Mouse (Mus musculus) spleen, adult 2 months (tissue): ENCODE measurements around the gene Tgif1. TPM values are rescaled to one million over a fixed set of nuclear protein-coding genes. Genes with fewer than 3 reads are reported as not detected.

Experiments used
- DNase-seq, 2 experiments: peaks; one replicate each; pipeline versions ENCODE4 v3.0.0 to v3.0.0-alpha.2; 2012 to 2021; ENCODE audit warnings: low spot score in 2 of 2, low read depth in 1 of 2
- H3K27ac ChIP-seq: fragments of 200-500 bp; 2 replicates; pipeline ENCODE4 v1.5.1; 2012; ENCODE audit warnings: low read length, inconsistent platforms; ENCODE audit not compliant: insufficient read depth
- H3K27me3 ChIP-seq: fragments of 200-500 bp; 2 replicates; pipeline ENCODE4 v1.6.1; 2012; ENCODE audit warnings: mild to moderate bottlenecking, moderate library complexity, low read length, inconsistent platforms; ENCODE audit not compliant: control insufficient read depth, insufficient read depth
- H3K36me3 ChIP-seq: fragments of 200-500 bp; 2 replicates; pipeline ENCODE4 v1.6.1; 2012; ENCODE audit warnings: mild to moderate bottlenecking, low read length, inconsistent platforms; ENCODE audit not compliant: control insufficient read depth, insufficient read depth
- H3K4me1 ChIP-seq: fragments of 200-500 bp; 2 replicates; pipeline ENCODE4 v1.6.1; 2011; ENCODE audit warnings: inconsistent platforms; ENCODE audit not compliant: control insufficient read depth, insufficient read depth, insufficient read length
- H3K4me3 ChIP-seq: fragments of 200-500 bp; 2 replicates; pipeline ENCODE4 v1.5.1; 2011; ENCODE audit warnings: mild to moderate bottlenecking, inconsistent platforms; ENCODE audit not compliant: insufficient read depth, insufficient read length; ENCODE audit errors: extremely low read depth
- CTCF ChIP-seq: fragments of 200-500 bp; IDR thresholded peaks from 2 replicates; pipeline ENCODE4 v1.5.1; 2011; ENCODE audit warnings: mild to moderate bottlenecking, inconsistent platforms; ENCODE audit not compliant: insufficient read depth, insufficient read length, insufficient replicate concordance; ENCODE audit errors: extremely low read depth
- POLR2A ChIP-seq: fragments of 200-500 bp; IDR thresholded peaks from 2 replicates; pipeline ENCODE4 v1.6.1; 2011; ENCODE audit warnings: low read depth, low read length, inconsistent platforms
- WGBS: fragments of 180-500 bp; shearing (Covaris S2); methylation state at CpG from one replicate; pipeline ENCODE4 v1.1.7; 2018; 5-methylcytosine and 5-hydroxymethylcytosine counted together
- polyA plus RNA-seq: library from polyadenylated mRNA; depleted of rRNA; stranded (reverse); fragments of >200 nt; gene quantifications from 2 replicates; pipeline ENCODE4 v1.2.3, GENCODE M21; 2012

Gene Tgif1
- polyA plus RNA-seq, 1 experiment = 22.2 TPM

DNA sequence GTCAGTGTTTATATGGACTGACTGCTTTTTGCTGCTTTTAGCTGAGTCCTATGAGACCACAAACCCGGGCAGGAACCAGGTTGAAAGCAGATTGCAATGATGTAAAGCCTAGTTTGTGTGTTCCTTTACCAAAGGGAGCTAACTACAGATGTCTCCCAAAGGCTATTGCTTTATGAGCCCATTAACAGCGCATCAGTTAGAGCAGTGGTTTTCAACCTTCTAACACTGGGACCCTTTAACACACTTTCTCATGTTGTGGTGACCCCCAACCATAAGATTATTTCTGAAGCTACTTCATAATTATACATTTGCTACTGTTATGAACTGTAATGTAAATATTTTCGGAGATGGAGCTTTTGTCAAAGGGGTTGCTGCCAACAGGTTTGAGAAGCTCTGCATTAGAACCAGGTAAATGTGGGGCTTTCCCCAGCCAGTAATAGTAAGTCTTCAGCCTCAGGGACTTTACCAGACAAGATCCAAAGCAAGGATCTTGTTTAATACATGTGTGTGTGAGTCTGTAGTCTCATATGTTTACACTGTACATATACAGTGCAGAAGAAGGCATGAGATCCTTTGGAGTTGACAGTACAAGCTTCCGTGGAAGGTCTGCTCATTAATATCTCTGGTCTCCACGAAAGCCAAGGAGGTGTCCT is 15.4 kb upstream of the Tgif1 start:
- TF ChIP-seq POLR2A (no peak), CTCF (no peak)
- 77% methylated on average over 5 of the region's 5 CpGs for WGBS
- Histone ChIP-seq H3K27me3 (no peaks in the 10 kb centered on the region), H3K4me1 (no peaks in the 10 kb centered on the region), H3K27ac (no peak overlapping the region), H3K36me3 (no peaks in the 10 kb centered on the region), H3K4me3 (no peak overlapping the region)
- DNase-seq = no peak

GRCm38 (mm10) chr17:70866538-70867114 is 13.3 kb upstream of the Tgif1 start:
- no peaks in the 10 kb centered on the region for H3K36me3 ChIP-seq
- H3K4me3 ChIP-seq = no peak overlapping the region
- H3K27ac ChIP-seq = no peak overlapping the region
- no peaks in the 10 kb centered on the region for H3K27me3 ChIP-seq
- DNase-seq = no peak
- no peak for TF ChIP-seq CTCF
- no peak for TF ChIP-seq POLR2A
- no peaks in the 10 kb centered on the region for H3K4me1 ChIP-seq
- WGBS = 88% methylated on average over 6 of the region's 6 CpGs

- Histone ChIP-seq H3K27ac (no peak overlapping the region), H3K36me3 (no peaks in the 10 kb centered on the region), H3K4me1 (no peaks in the 10 kb centered on the region), H3K27me3 (no peaks in the 10 kb centered on the region), H3K4me3 (no peak overlapping the region)
- no peak for TF ChIP-seq CTCF
- TF ChIP-seq POLR2A = no peak
- 90% methylated on average over 5 of the region's 5 CpGs for WGBS
- no peak for DNase-seq
Observed at GRCm38 (mm10) chr17:70866029-70866428, 12.7 kb upstream of the Tgif1 start.

DNA sequence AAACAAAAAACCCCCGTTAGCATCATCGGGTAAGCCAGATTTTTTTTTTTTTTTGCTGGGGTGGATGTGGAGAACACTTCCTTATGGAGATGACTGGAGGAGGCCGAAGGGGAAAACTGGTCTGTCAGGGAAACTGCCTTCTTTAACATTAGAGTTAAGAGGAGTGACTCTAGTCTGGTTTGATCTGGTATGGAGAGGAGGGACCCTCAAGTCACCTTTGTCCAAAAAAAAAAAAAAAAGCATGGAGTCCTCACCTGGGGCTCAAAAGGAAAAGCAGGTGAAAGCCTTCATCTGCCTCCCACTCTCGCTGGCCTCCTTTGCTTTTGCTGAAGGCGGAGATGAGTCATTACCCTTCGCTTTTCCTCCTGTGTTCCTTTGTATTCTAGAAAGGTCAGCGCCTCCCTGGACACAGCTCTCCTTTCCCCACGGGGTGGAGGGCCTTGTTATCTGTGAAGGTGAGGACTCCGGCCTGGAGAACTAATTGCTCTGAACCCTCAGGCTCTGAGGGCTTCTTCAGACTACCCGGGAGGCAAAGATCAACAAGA is 11.8 kb upstream of the Tgif1 start:
- TF ChIP-seq CTCF (no peak), POLR2A (no peak)
- DNase-seq = no peak
- no peak overlapping the region for H3K4me3 ChIP-seq
- no peaks in the 10 kb centered on the region for H3K36me3 ChIP-seq
- no peaks in the 10 kb centered on the region for H3K27me3 ChIP-seq
- H3K27ac ChIP-seq = no peak overlapping the region
- H3K4me1 ChIP-seq = no peaks in the 10 kb centered on the region
- WGBS = 85% methylated on average over 10 of the region's 10 CpGs

DNA sequence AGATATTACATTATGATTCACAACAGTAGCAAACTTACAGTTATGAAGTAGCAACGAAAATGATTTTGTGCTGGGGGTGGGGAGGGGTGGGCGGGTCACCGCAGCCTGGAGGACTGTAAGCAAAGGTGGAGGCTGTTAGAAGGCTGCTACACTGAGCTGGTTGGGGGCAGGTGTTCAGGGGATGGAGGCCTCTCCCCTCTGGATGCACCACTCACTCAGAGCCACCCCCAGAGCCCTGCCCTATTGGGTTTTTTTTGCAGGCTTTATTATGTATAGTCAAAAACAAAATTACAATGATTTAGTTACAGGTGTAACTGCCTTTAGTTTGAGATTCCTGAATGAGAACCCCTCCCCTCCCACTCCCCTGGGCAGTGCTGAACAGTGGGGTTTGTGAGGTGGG is 11.3 kb upstream of the Tgif1 start:
- no peaks in the 10 kb centered on the region for H3K4me1 ChIP-seq

DNA sequence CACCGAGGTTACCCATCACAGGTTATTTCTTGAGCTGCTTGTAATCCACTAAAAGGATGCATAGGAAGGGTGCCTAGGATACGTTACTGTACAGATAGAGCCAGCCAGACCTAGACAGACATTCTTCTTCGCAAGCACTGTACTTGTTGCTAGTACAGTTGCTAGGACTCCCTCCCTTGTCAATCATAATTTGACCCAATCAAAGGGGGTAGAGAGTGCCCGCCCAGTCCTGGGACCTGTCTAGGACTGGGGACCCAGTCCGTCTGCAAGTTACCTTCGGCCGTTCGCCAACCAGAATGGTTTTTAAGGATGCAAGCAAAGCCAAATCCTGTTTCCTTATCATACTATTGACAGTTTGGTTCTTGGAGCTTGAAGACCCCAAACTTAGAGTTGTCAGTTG is 10.8 kb upstream of the Tgif1 start:
- no peak for DNase-seq
- TF ChIP-seq CTCF (no peak), POLR2A (no peak)
- Histone ChIP-seq H3K27ac (no peak overlapping the region), H3K4me1 (no peaks in the 10 kb centered on the region), H3K27me3 (no peaks in the 10 kb centered on the region), H3K36me3 (no peaks in the 10 kb centered on the region), H3K4me3 (no peak overlapping the region)
- WGBS = 95% methylated on average over 8 of the region's 8 CpGs

More for the DNA sequence above, 11.3 kb upstream of the Tgif1 start:
- Histone ChIP-seq H3K27me3 (no peaks in the 10 kb centered on the region), H3K27ac (no peak overlapping the region), H3K4me3 (no peak overlapping the region), H3K36me3 (no peaks in the 10 kb centered on the region)
- no peak for DNase-seq
- TF ChIP-seq CTCF = no peak
- no peak for TF ChIP-seq POLR2A
- 88% methylated on average over 3 of the region's 3 CpGs for WGBS

DNA sequence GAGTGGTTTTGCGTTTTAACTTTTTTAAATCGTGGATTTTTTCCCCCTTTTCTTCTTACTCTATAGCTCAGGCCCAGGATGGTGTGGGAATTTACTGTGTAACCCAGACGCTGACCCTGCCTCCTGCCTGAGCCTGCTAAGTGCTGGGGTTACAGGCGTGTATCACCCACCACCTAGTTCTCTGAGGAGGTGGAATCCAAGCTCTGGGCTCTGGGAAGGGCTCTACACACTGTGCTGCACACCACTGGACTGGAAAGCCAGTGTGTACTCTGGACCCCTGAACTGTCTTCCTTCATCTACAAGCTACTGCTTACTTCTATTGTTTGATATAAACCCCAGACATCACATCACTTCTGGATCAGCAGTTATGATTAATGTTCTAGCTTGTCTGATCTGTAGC is 5.5 kb upstream of the Tgif1 start:
- Histone ChIP-seq H3K27me3 (no peaks in the 10 kb centered on the region), H3K36me3 (no peaks in the 10 kb centered on the region), H3K4me1 (no peaks in the 10 kb centered on the region; the same call in 1 of the 2 replicates), H3K27ac (no peak overlapping the region), H3K4me3 (no peak overlapping the region)
- no peak for TF ChIP-seq CTCF
- TF ChIP-seq POLR2A = no peak
- WGBS = 92% methylated on average over 4 of the region's 4 CpGs
- no peak for DNase-seq
